Mouse (Mus musculus): ENCODE measurements around the gene Rsph6a.

Rsph6a gene

DNA sequence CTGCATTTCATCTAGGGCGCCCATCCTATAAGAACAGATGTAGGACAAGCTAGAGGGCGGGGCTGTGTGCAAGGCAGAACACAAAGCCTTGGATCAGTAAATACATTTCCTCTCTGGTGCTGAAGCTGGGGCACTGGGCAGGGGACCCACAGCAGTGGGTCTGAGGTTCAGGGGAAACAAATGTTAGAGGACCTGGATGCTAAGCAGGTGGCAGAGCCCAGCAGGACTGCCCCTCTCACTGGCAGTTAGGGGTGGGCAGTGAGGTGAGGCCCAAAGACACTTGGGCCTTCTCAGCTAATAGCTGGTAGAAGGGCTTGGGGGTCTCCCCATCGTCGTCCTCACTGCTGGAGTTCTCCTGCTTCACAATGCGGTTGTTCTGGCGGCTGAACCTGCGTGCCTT is 44.3 kb downstream of the Rsph6a start:
- no peak for TF ChIP-seq GATA4 (IDR thresholded peaks at IDR 0.05; ENCODE audit: insufficient replicate concordance, low read length)

GRCm38 (mm10) chr7:19100290-19100689 is 45.8 kb downstream of the Rsph6a start:
- no peak for TF ChIP-seq GATA4 (IDR thresholded peaks at IDR 0.05; ENCODE audit: insufficient replicate concordance, low read length)

- TF ChIP-seq GATA4 (IDR thresholded peaks at IDR 0.05; ENCODE audit: insufficient replicate concordance, low read length), result no peak
These were observed 49.3 kb downstream of the Rsph6a start for GRCm38 (mm10) chr7:19103741-19104140.

DNA sequence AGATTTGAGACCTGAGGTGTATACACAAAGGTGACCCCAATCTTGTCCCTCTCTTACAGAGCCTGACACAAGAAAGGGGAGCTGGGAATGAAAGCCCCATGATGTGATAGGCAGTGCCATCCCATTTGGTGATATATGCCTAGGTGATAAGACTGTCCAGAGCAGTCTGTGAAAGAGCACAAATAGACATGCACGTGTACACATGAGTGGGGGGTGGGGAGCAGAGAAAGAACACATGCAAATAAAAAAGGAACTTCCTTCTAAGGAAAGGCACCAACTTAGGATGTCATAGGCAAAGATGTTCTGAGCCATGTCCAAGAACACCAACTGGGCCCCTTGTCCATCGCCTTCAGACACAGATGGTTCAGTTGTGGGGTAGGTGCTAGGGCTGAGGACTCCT is 50.0 kb downstream of the Rsph6a start:
- no peak for TF ChIP-seq GATA4 (IDR thresholded peaks at IDR 0.05; ENCODE audit: insufficient replicate concordance, low read length)

GRCm38 (mm10) chr7:19107436-19107835 is 52.9 kb downstream of the Rsph6a start:
- no peak for TF ChIP-seq GATA4 (IDR thresholded peaks at IDR 0.05; ENCODE audit: insufficient replicate concordance, low read length)

DNA sequence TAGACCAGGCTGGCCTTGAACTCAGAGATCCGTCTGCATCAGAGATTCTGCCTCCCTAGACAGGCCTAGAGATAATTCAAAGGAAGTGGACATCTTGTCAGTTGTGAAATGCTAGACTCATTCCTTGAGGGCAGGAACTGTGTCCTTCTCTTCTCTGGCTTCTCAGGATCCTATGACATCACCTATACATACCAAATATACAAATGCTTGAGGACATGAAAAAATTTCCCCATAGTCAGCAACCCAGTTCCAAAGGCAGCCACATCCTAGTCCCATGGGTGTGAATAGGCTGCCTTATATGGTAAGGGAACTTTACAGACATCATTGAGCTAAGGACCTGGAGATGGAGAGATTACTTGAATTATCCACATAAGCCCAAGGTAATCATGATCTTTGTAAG is 55.1 kb downstream of the Rsph6a start:
- no peak for TF ChIP-seq GATA4 (IDR thresholded peaks at IDR 0.05; ENCODE audit: insufficient replicate concordance, low read length)

- no peak for TF ChIP-seq GATA4 (IDR thresholded peaks at IDR 0.05; ENCODE audit: insufficient replicate concordance, low read length)
These were observed 63.7 kb downstream of the Rsph6a start, which contains the start of gene Gm4969 for GRCm38 (mm10) chr7:19118028-19118771. Gm4969 (minus strand) TSS chr7:19118368.

- TF ChIP-seq GATA4 (IDR thresholded peaks at IDR 0.05; ENCODE audit: insufficient replicate concordance, low read length), result no peak
These were observed 64.6 kb downstream of the Rsph6a start for GRCm38 (mm10) chr7:19119083-19119482.

GRCm38 (mm10) chr7:19119631-19120429 is 65.3 kb downstream of the Rsph6a start, which contains the start of gene Fbxo46:
Fbxo46 (plus strand) TSS chr7:19119859.
- TF ChIP-seq GATA4 (IDR thresholded peaks at IDR 0.05; ENCODE audit: insufficient replicate concordance, low read length), result no peak

- no peak for TF ChIP-seq GATA4 (IDR thresholded peaks at IDR 0.05; ENCODE audit: insufficient replicate concordance, low read length)
These were observed 67.2 kb downstream of the Rsph6a start for GRCm38 (mm10) chr7:19121686-19122085.
